Mouse (Mus musculus) liver (tissue): ENCODE measurements around the gene Olfr328.
"Not testable (repeated sequence)": the region's sequence is repeated elsewhere in the genome, so short reads cannot be mapped to it uniquely, and the experiment has no call there.

ENCODE experiments used
- DNase-seq: peaks from one replicate; pipeline ENCODE4 v3.0.0-alpha.2; 2020; ENCODE audit warnings: mixed read lengths

Gene Olfr328

GRCm38 (mm10) chr11:58555536-58555935 is at the start of gene Olfr328:
Gene Olfr328 (minus strand): TSS chr11:58555636.
- DNase-seq = no peak

- no peak for DNase-seq
Observed at GRCm38 (mm10) chr11:58605228-58605627, 49.8 kb upstream of the Olfr328 start.

GRCm38 (mm10) chr11:58604688-58605087 is 49.3 kb upstream of the Olfr328 start:
- DNase-seq = no peak

- DNase-seq = no peak
Observed at GRCm38 (mm10) chr11:58602800-58603560, 47.5 kb upstream of the Olfr328 start.

GRCm38 (mm10) chr11:58602062-58602461 is 46.6 kb upstream of the Olfr328 start:
- DNase-seq = no peak

- DNase-seq = no peak
Observed at GRCm38 (mm10) chr11:58597837-58598236, 42.4 kb upstream of the Olfr328 start.

- DNase-seq = no peak
Observed at GRCm38 (mm10) chr11:58594814-58595213, 39.4 kb upstream of the Olfr328 start, which contains the start of gene Olfr324. Gene Olfr324 (plus strand): TSS chr11:58595114.

- no peak for DNase-seq
Observed at GRCm38 (mm10) chr11:58588620-58589250, 33.3 kb upstream of the Olfr328 start.

- DNase-seq = peak; percentile 85
Observed at GRCm38 (mm10) chr11:58587898-58588348, 32.5 kb upstream of the Olfr328 start.

GRCm38 (mm10) chr11:58578636-58579035 is 23.2 kb upstream of the Olfr328 start:
- no peak for DNase-seq

- DNase-seq = no peak
Observed at GRCm38 (mm10) chr11:58577430-58577829, 22.0 kb upstream of the Olfr328 start, which contains the start of gene Olfr325. Gene Olfr325 (plus strand): TSS chr11:58577730.

GRCm38 (mm10) chr11:58570405-58570804 is 15.0 kb upstream of the Olfr328 start, which contains the start of gene Olfr224:
Gene Olfr224 (minus strand): TSS chr11:58570553.
- no peak for DNase-seq

GRCm38 (mm10) chr11:58546322-58546721 is 9.1 kb downstream of the Olfr328 start, which contains the start of gene Olfr329-ps:
Gene Olfr329-ps (minus strand): TSS chr11:58546422.
- no peak for DNase-seq

- DNase-seq = not testable (repeated sequence)
Observed at GRCm38 (mm10) chr11:58534736-58535135, 20.7 kb downstream of the Olfr328 start, which contains the start of gene Olfr330. Gene Olfr330 (minus strand): TSS chr11:58534836.

- DNase-seq = not testable (repeated sequence)
Observed at GRCm38 (mm10) chr11:58519756-58520155, 35.7 kb downstream of the Olfr328 start.

GRCm38 (mm10) chr11:58518916-58519315 is 36.5 kb downstream of the Olfr328 start:
- not testable (repeated sequence) for DNase-seq

- DNase-seq = not testable (repeated sequence)
Observed at GRCm38 (mm10) chr11:58509058-58509457, 46.4 kb downstream of the Olfr328 start.

- not testable (repeated sequence) for DNase-seq
Observed at GRCm38 (mm10) chr11:58502472-58502871, 53.0 kb downstream of the Olfr328 start, which contains the start of gene Olfr331. Gene Olfr331 (minus strand): TSS chr11:58502572.
